Mouse (Mus musculus): ENCODE measurements around the gene Pcna.
A peak's percentile ranks its signal among the peaks of the same experiment; 100 is the strongest.
"Not testable (repeated sequence)": the region's sequence is repeated elsewhere in the genome, so short reads cannot be mapped to it uniquely, and the experiment has no call there.

Pcna gene

DNA sequence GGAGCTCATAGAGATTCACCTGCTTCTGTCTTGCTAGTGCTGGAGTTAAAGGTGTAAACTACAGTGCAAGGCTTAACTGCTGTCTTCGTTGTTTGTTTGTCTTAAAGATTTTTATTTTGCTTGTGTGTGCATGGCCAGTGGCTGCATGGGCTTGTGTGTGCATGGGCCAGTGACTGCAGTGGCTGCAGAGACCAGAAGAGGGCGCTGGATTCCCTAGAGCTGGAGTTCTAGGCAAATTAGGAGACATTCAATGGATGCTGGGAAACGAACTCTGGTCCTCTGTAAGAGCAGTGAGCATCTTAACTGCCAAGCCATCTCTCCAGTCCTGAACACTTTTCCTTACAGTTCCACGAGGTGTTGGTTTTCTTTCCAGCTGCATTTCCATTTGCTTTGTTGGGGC lies 22.4 kb upstream of the Pcna start:
- no peak for DNase-seq

DNA sequence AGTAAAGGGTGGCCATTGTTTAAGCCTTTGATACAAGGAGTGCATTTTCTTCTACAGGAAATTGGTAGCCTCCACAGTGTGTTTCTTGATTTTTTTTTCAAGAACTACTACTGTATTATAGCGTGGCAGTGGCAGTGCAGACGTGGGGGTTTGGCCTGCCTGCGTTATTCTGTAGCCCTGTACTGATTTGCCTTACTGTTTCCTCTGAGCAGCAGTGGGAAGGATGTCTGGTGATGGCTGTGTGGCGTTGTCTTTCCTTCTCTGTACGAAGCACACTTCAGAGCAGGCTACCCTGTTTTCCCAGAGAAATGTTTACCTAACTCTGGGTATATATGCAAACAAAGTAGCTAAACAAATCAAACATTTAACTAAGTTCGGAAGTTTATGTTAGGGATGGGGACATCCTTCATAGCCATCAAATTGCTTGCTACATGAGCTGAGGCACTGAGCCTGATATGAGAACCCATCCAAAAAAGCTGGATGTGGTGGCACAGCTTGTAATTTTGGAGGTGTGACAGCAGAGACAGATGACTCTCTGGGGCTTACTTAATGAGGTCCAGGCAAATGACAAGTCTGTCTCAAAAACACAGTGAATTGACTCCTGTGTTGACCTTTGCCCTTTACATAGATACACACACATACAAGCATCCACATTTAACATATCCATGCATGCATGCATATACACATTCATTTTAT lies 19.7 kb upstream of the Pcna start:
- no peak for DNase-seq

DNA sequence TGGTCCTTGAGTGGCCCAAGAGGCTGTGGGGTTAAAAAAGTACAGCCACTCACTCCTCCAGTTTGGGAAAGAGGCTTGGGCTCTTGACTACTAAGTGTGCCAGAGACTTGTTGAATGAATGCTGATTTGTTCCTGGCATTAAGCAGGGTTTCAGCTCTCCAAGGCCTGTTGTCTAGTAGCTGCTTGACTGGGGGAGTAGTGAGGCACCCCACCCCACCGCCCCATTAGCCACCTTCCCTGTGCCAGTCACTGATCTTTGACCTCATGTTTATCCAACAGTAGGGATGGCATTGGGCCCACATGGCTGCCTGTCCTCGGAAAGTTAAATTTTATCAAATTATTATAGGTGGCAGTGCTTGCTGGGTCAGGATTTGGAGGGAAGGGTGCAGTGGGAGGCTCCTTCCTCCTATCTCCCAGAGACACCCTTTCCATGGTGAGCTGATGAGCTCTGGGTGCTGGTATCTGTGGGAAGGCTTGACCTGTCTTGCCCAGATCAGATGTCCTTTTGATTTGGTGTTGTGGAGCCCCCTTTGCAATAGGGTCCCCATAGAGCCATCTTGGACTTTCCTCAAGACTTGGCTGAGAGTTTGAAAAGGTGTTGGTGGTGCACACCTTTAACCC lies 17.3 kb upstream of the Pcna start:
- no peak for DNase-seq

DNA sequence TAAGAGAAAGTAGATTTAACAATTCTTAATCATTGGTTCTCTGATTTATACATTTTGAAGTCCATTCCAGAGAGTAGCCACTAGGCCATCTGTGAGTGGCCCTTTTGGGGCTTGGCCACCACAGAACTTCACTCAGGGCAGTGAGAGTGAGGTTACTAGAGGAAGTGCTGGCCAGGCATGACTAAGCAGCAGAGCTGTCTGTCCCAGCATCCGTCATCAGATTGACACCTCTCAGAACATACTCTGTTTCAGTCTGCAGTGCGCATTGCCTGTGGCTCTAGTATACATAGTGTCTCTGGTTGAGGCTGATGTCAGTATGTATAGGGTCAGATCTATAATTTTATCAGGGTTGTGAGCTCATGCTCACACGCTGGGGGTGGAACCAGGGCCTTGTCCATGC lies 16.1 kb upstream of the Pcna start:
- DNase-seq: no peak

DNA sequence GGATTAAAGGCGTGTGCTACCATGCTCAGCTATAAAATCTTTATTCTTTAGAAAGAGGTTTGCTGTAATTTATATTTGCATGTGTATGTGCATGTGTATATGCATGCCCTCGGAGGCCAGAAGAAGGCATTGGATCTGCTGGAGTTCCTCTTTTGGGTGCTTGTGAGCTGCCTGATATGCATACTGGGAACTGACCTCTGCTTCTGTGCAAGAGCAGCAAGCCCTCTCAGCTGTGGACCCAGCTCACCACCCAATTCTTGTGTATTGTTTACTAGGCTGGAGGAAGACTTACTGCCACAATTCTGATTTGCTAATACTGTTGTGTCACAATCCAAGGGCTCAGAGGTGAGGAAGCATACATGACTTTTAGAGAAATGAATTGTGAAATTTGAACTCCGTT lies 13.0 kb upstream of the Pcna start:
- no peak for DNase-seq

DNA sequence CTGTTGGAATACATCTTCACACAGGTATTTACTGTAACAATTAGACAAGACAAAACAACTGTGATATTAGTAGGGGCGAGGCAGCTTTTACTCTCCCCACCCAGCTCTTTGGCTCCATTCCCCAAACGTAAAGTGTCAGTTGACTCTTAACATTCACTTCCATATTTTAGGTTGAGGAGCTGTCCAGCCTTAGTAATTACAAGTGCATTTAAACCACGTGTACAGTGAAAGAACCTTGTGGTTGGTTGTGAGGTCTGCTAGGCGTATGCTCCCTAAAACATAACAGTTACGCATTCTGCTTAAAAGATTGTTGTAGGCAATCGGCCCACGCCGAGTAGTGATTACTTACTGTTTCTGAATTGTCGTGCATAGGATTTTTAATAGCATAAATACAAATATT lies 12.1 kb upstream of the Pcna start:
- no peak for DNase-seq

DNA sequence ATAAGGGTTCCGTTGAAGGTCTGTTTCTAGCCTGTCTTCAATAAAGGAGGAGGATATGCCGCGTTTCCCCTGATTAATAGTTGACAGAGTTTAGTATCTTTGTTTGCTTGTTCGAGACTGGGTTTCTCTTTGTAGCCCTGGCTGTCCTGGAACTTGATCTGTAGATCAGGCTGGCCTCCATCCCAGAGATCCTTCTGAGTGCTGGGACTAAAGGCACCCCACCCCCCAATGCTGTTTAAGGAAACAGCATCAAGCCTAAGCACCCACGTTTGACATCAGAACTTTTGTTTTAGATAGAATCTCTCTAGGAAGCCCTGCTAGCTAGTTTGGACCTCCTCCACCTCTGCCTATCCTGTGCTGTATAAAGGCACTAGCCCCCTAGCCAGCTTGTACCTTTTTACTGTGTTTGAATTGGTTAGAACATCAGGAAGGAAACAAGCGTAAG lies 11.2 kb upstream of the Pcna start:
- DNase-seq: no peak

DNA sequence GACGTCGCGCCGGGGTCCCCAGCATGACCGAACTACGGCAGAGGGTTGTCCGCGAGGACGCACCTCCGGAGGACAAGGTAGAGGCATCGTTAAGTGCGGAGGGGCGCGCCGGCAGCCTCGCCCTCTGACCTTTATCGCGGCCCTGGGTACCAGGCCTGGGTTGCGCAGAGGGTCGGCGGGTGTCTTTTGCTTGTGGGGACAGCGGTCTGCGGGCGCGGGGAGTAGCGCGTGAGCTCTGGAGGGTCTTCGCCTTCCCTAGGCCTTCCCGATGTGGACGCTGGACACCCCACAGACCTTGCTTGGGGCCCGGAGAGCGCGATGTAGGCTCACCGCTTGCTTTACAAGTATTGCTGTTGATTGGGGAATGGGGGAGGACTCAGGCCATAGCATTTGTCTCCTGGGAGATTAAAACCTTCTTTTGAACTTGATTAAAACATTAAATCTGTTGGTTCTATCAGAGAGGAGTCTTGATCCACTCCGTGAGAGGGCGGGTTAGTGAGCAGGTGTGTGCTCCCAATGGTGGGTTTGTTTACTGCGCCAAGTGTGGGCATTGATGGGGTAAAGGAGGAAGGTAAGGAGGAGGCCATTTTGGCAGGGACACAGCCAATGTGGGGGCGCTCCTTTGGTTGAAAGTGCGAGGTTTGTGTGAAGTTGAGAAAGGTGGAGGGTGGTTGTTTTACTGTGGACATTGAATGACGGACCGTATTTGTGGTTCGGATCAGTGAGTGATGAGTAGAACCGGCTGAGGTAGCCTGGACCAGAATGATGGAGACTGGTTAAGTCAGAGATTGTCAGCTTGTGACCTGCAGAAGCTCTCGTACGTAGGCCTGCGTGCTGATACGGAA lies 10.5 kb upstream of the Pcna start:
- peak; percentile 45 for DNase-seq

DNA sequence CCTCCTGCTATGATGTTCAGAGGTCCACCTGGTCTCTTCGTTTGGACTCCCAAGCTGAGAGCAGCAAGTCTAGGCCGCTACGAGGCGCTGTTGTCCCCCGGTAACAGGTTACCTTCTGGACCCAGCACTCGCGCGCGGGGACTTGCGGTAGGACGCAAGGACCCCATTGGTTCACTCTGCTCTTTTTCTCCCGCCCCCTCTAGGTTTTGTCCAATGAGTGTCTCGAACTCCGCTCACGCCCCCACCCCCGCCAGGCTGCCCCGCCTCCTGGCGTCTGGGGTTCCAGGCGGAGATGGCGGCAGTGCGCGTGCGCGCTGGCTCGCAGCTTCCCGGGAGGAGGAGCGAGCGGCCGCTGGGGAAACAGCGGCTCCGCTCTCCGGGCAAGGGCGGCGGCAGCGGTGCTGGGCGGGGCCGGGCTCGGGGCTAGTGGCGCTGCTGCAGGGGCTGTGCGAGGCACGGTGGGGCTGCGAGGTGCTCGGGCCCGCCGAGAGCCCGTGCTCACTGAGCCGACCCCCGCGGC lies 9.8 kb upstream of the Pcna start, which contains the start of gene Cds2:
Gene Cds2 (plus strand): TSS at position 270 of the 520 bp plus-strand sequence.
- DNase-seq: peak; percentile 99

DNA sequence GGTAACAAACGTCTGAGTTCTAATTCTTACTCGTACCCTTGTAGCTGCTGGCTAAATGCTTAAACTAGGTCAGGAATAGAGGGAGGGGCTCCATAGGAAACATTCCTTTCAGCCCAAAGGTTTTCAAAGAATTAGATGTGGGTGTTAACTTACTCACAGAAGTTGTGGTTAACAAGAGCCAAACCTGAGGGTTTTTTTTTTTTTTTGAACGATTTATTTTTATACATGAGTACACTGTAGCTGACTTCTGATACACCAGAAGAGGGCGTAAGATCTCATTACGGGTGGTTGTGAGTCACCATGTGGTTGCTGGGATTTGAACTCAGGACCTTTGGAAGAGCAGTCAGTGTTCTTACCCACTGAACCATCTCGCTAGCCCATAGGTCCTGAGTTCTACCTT lies 9.1 kb upstream of the Pcna start:
- no peak for DNase-seq

DNA sequence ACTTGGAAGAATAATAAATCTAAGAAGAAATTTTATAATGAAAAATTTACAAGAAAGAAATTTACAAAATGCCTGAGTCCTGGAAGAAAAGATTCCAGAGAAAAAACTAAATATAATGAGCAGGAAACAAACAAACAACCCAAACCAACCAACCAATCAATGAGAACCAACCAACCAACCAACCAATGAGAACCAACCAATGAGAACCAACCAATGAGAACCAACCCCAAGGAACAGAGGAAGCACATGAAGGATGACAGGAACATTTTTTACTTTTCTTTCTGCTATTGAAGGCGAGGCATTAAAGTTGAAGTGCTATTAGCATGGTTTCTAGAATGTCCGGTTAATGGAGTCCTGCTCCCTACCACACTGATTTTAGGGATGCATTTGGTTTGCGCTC lies 7.5 kb upstream of the Pcna start:
- DNase-seq: no peak

DNA sequence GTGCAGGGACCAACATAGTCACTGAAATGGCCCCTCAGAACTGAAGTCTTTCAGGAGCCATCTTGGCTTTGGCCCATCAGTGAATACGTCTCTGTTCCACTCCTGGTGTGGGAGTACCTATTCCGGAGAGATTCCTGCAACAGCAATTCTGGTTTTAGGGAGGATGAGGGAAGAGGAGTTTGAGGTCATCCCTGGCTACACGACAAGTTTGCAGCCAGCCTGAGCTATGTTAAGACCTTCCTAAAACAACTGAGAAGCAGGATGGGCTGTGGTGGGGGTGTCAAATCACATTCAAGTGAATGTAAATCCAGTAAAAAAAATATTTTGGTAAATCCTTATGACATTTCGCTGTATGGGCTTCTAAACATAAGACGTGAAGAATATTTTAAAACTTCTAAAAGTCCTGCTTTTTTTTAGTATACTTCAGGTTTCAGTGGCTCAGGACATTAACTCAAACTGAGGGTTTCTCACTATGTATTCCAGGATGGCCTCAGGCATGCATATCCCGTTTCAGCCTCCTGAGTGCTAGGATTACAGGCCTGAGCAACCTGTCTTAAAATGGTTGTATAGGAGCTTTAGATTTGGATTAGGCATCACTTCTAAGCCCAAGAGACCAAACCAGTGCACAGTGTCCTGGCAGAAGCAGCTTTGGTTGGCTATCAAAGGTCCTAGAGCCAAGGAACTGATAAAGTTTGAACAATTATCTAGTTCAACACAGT lies 4.4 kb upstream of the Pcna start:
- DNase-seq: no peak

DNA sequence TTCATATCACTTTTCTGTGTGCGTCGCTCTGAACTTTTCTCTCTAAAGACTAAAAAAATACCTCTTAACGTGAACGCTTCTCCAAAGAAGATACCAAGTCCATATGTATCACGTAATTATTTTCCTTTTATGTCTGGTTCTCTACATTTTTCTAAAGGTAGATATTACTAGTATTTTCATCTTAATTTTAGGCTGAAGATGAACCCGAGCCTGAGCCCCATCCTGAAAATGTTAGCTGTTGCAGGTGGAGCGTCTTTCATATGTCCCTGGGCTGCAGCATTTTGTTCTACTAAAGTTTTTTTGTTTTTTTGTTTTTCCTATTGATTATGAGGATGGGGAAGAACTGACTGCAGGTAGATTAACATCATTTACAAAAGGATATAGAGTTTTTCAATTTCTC lies 489 bp upstream of the Pcna start:
- DNase-seq: no peak

DNA sequence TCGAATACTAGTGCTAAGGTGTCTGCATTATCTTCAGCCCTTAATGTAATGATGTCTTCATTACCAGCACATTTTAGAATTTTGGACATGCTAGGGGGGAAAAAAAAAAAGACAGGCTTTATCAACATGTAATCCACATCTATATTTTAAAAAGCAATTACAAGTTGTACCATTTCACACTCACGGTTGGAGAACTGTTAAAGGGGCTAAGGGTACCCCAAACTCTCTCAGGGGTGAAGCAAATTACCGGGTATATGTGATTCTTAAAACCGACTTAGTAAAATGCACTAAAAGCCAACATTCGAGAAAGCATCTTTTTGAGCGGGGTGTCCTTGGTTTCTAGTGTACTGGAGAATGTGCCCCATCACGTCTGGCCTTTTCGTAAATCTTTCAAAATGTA lies 1.2 kb downstream of the Pcna start:
- DNase-seq: no peak

DNA sequence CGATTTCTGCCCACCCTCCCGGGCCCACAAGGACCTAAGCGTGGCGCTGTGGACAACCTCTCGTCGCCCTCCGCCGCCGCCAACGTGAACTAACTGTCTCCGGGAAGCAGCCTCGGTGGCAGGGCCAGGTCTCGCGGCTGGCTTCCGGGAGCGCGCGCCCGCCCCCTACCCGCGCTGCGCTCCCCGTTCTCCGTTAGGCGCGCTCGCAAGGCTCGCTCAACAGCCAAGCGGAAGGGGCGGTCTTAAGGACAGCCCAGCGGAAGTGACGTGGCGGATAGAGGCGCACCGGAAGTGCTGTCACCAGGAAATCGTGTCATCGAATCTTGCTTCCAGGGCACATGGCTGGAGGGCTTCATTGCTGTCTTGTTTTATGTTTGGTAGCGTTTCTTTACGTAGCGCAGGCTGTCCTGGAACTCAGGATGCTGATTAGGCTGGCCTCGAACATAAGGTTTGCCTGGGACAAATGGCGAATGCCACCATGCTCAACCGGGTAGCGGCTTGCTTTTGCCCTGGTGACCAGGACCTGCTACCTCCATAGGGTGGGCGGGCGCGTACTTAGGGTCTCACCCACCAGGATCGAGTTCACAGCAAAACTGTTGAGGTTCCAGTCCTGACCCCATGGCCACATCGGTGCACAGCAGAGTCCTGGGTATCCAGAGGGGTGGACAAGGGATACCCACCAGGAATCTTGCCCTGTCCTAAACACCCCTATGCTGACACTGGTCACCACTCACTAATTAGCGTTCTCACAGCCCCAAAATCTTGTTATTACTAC lies 5.4 kb downstream of the Pcna start, which contains the start of gene Tmem230:
Gene Tmem230 (minus strand): TSS at position 269 of the 775 bp plus-strand sequence.
- peak; percentile 91 for DNase-seq

DNA sequence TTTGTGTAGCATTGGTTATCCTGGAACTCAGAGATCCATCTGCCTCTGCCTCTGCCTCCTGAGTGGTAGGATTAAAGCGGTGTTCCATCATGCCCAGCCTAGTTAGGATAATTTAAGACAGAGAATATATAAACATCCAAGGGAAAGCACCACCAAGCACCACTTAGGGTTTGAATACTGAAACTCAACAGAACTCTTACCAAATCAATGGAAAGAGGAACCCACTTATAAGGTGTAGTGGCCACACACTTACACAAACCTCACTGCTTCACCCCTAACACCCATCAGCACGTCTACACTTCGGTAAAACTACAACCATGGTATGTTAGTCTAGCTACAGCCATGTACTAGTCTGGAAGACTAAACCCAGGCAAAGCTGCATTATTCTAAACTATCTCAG lies 9.7 kb downstream of the Pcna start:
- no peak for DNase-seq

DNA sequence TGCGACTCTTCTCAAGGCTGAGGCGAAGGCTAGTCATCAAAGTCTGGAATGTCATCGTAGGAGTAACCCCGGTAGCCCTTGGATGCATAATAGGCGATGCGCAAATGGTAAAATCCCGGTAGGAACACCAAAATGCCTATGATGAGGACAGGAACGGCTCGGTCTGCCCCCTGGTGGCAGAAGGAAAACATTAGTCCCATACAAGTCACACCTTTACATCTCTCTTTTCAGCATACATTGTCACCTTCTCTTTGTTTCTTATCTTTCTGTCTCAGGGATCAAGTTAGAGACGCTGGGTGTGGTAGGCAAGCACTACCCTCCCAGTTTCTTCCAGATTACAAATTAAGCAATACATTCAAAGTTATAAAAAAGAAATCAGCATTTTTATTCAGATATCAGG lies 12.7 kb downstream of the Pcna start:
- peak; percentile 50 for DNase-seq

DNA sequence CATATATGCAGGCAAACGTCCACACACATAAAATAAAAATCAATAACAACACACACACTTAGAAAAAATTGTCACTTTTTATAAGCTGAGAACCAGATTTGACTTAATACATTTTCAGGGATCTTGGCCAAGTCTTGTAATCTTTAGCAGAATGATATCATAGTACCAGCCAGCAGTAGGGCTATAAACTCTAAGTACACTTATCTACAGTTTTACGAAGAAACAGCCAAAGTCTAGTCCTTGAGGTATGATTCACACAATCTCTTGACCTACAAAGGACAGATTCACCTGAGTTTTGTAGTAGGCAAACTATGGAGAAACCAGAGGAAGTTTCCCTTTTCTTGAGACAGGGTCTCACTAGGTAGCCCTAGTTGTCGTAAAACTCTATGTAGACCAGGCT lies 13.7 kb downstream of the Pcna start:
- not testable (repeated sequence) for DNase-seq

DNA sequence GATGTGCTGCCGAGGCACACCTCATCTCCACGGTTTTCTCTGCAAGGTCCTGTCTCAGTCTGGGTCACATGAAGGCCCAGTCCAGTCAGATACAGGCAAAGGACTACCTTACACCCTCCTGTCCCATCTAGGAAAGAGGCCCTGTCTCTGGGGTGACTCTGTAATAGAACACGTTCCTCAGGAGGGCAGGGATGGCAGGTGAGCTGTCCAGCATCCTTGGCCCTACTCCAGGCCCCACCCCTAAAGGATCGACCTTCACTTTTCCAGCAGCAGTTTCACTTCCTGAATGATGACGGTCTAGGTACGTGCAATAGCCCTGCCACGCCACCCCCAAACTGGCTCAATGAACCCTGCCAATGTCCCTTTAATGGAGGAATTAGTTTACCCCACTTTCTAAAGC lies 17.1 kb downstream of the Pcna start:
- no peak for DNase-seq

DNA sequence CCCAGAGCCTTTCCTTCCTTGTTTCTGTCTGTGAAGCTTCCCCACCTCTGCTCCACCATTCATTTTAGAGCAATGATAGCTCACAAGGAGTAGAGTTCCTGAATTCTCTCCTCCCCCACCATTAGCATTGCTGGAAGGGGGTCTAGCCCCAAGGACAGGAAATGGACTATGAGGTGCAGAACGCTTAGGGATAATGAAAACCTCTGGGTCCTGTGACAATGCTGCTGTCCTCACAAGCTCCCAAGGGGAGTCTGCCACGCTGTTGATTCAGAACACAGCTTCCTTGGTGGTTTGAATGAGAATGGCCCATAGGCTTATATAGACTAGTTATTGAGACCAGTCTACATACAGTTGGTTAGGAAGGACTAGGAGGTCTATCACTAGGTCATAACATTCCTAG lies 17.8 kb downstream of the Pcna start:
- no peak for DNase-seq

DNA sequence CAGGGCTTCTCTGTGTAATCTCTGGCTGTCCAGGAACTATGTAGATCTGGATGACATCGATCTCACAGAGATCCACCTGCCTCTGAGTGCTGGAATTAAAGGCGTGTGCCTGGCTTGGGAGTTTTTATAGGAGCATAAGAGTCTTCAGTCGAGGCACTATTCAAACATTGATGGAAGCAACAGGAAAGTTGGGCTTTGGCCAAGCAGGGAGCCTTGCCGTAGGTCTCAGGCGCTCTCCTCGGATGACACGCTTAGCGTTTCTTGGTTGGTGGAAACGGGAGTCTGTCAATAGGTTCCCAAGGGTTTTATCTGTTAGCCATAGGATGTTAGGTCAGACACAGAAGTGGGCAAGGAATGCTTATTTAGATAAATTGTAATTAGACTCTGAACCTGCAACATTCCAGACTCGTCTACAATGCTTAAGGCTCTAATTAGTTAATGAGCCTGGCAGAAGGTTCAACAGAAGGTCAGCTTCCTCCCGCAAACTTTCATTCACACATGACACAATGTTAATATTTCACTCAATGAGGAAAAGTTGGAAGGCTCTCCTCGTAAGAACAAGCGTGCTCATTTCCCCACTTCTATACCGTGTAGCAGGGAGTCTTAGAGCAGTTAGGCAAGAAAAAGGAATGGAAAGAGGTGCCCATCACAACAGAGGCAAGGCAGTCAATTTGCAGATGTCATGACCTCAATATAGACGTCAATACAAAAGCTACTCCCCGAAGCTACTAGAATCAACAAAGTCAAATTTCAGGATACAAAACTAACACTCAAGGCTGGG lies 18.9 kb downstream of the Pcna start:
- no peak for DNase-seq
